Mouse (Mus musculus): ENCODE data around the gene Zhx3. TPM values are rescaled to one million over a fixed set of nuclear protein-coding genes. Genes with fewer than 3 reads are reported as not detected.

Zhx3 gene
- polyA plus RNA-seq, 2 experiments = 0.73 to 1.6 TPM

DNA sequence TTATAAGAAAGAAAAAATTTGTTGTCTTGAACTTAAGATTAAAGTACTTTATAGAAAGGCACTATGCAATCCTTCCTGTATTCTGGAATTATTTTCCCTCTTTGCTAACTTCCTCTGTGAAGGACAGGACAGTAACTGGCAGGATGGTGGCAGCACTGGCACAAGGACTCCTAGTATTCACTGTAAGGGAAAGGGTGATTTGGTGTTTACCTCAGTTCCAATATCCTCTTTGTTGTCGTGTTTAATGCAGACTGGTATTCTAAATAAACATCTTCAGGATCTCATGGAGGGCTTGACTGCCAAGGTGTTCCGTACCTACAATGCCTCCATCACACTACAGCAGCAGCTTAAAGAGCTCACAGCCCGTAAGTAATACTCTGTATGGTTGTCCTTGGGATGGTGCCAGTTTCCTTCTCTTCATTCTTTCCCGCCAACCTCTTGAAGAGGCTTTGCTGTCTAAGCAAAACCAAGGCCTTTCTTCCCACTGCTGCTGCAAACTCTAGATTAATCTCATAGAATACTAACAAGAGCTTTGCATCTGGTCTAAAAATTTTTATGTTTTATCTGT, 157.3 kb downstream of the Zhx3 start:
- no peak for ATAC-seq (ENCODE audit: insufficient read depth)
- no peaks in the 10 kb centered on the region for H3K27me3 ChIP-seq (ENCODE audit: control insufficient read depth, insufficient read depth, low read length)
- no peaks in the 10 kb centered on the region for H3K9me3 ChIP-seq (ENCODE audit: control insufficient read depth, low read length)
- TF ChIP-seq CTCF (IDR thresholded peaks at IDR 0.05; ENCODE audit: low read depth) (no peak), EP300 (IDR thresholded peaks at IDR 0.05; ENCODE audit: low read depth) (no peak)
- H3K4me2 ChIP-seq (ENCODE audit: low read depth) = no peak overlapping the region
- H3K4me3 ChIP-seq (ENCODE audit: insufficient read depth in 1 of 2, low read depth in 2 of 2, low read length in 2 of 2) = no peak overlapping the region
- WGBS (ENCODE audit: insufficient replicate concordance) = 87% methylated on average over 4 of the region's 4 CpGs
- peaks cover 92% of the 10 kb centered on the region for H3K36me3 ChIP-seq (replicated peaks; ENCODE audit: control insufficient read depth, insufficient read depth, low read depth)
- no peak overlapping the region for H3K9ac ChIP-seq (replicated peaks)
- no peak for DNase-seq (ENCODE audit: low read depth in 3 of 3, low spot score in 3 of 3)
- H3K4me1 ChIP-seq (replicated peaks; ENCODE audit: control insufficient read depth in 2 of 2, insufficient read depth in 2 of 2, low read length in 1 of 2) = no peaks in the 10 kb centered on the region
- H3K27ac ChIP-seq = no peak overlapping the region

- WGBS (ENCODE audit: insufficient replicate concordance) = 64% methylated on average over 3 of the region's 3 CpGs
- no peak overlapping the region for H3K27ac ChIP-seq
- no peak overlapping the region for H3K9ac ChIP-seq (replicated peaks)
- no peak overlapping the region for H3K4me3 ChIP-seq (ENCODE audit: insufficient read depth in 1 of 2, low read depth in 2 of 2, low read length in 2 of 2)
- ATAC-seq (ENCODE audit: insufficient read depth) = no peak
- no peaks in the 10 kb centered on the region for H3K4me1 ChIP-seq (replicated peaks; ENCODE audit: control insufficient read depth in 2 of 2, insufficient read depth in 2 of 2, low read length in 1 of 2)
- no peaks in the 10 kb centered on the region for H3K9me3 ChIP-seq (ENCODE audit: control insufficient read depth, low read length)
- no peak overlapping the region for H3K4me2 ChIP-seq (ENCODE audit: low read depth)
- no peaks in the 10 kb centered on the region for H3K27me3 ChIP-seq (ENCODE audit: control insufficient read depth, insufficient read depth, low read length)
- TF ChIP-seq CTCF (IDR thresholded peaks at IDR 0.05; ENCODE audit: low read depth) = no peak
- no peak for TF ChIP-seq EP300 (IDR thresholded peaks at IDR 0.05; ENCODE audit: low read depth)
- H3K36me3 ChIP-seq (replicated peaks; ENCODE audit: control insufficient read depth, insufficient read depth, low read depth) = peaks cover 88% of the 10 kb centered on the region
- DNase-seq (ENCODE audit: low read depth in 3 of 3, low spot score in 3 of 3) = no peak
These were observed 165.1 kb downstream of the Zhx3 start for GRCm38 (mm10) chr2:160707673-160708072.

DNA sequence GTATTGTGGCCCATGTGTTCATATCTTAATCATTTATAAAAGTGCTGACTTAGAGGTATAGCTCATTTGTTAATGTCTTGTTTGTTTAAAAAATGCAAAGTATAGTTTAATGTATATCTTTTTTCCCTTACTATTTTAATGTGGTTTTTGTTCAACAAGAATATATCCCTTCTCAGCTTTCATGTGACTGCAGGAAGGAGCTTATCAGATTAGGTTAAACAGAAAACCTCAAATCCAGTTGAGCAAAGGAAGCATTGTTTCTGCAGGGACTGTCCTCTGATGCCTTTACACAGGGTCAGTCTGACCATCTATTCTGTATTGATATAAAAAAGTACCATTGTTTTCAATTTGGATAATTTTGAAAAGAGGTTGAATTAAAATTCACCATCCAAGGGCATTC, 170.0 kb downstream of the Zhx3 start:
- H3K4me3 ChIP-seq (ENCODE audit: insufficient read depth in 1 of 2, low read depth in 2 of 2, low read length in 2 of 2) = no peak overlapping the region
- DNase-seq (ENCODE audit: low read depth in 3 of 3, low spot score in 3 of 3) (no peak), ATAC-seq (ENCODE audit: insufficient read depth) (no peak)
- no peaks in the 10 kb centered on the region for H3K27me3 ChIP-seq (ENCODE audit: control insufficient read depth, insufficient read depth, low read length)
- no peaks in the 10 kb centered on the region for H3K9me3 ChIP-seq (ENCODE audit: control insufficient read depth, low read length)
- TF ChIP-seq EP300 (IDR thresholded peaks at IDR 0.05; ENCODE audit: low read depth) (no peak), CTCF (IDR thresholded peaks at IDR 0.05; ENCODE audit: low read depth) (no peak)
- no peak overlapping the region for H3K9ac ChIP-seq (replicated peaks)
- no peaks in the 10 kb centered on the region for H3K4me1 ChIP-seq (replicated peaks; ENCODE audit: control insufficient read depth in 2 of 2, insufficient read depth in 2 of 2, low read length in 1 of 2)
- no peak overlapping the region for H3K4me2 ChIP-seq (ENCODE audit: low read depth)
- H3K27ac ChIP-seq = no peak overlapping the region
- peaks cover 85% of the 10 kb centered on the region for H3K36me3 ChIP-seq (replicated peaks; ENCODE audit: control insufficient read depth, insufficient read depth, low read depth)

DNA sequence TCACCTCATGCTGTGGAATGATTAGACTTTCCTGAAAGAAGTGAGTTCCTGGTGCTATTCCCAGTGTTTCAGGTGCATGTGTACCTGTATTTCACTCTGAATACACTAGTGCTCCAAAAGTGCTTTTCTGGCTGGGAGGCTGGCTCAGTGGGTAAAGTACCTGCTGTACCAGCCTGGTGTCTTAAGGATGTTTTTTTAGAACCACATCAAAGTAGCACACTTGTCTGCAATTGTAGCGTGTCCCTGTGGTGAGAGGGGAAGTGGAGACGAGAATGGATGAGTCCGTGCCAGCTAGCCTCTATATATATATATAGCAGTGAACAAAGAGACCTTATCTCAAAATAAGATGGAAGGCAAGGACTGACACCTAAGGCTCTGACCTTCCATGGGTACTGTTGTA, 171.2 kb downstream of the Zhx3 start:
- no peaks in the 10 kb centered on the region for H3K27me3 ChIP-seq (ENCODE audit: control insufficient read depth, insufficient read depth, low read length)
- TF ChIP-seq EP300 (IDR thresholded peaks at IDR 0.05; ENCODE audit: low read depth) (no peak), CTCF (IDR thresholded peaks at IDR 0.05; ENCODE audit: low read depth) (no peak)
- peaks cover 82% of the 10 kb centered on the region for H3K36me3 ChIP-seq (replicated peaks; ENCODE audit: control insufficient read depth, insufficient read depth, low read depth)

GRCm38 (mm10) chr2:160700271-160700670, 172.5 kb downstream of the Zhx3 start:
- Histone ChIP-seq H3K4me3 (ENCODE audit: insufficient read depth in 1 of 2, low read depth in 2 of 2, low read length in 2 of 2) (no peak overlapping the region), H3K9ac (replicated peaks) (no peak overlapping the region), H3K4me2 (ENCODE audit: low read depth) (no peak overlapping the region), H3K4me1 (replicated peaks; ENCODE audit: control insufficient read depth in 2 of 2, insufficient read depth in 2 of 2, low read length in 1 of 2) (no peaks in the 10 kb centered on the region), H3K27ac (no peak overlapping the region), H3K9me3 (ENCODE audit: control insufficient read depth, low read length) (no peaks in the 10 kb centered on the region), H3K27me3 (ENCODE audit: control insufficient read depth, insufficient read depth, low read length) (no peaks in the 10 kb centered on the region), H3K36me3 (replicated peaks; ENCODE audit: control insufficient read depth, insufficient read depth, low read depth) (peaks cover 79% of the 10 kb centered on the region)
- ATAC-seq (ENCODE audit: insufficient read depth) (no peak), DNase-seq (ENCODE audit: low read depth in 3 of 3, low spot score in 3 of 3) (peak in 1 of 3 experiments; percentile 11)
- 38% methylated on average over 5 of the region's 5 CpGs for WGBS (ENCODE audit: insufficient replicate concordance)
- TF ChIP-seq EP300 (IDR thresholded peaks at IDR 0.05; ENCODE audit: low read depth) (no peak), CTCF (IDR thresholded peaks at IDR 0.05; ENCODE audit: low read depth) (no peak)

More for the DNA sequence above, 171.2 kb downstream of the Zhx3 start:
- H3K9ac ChIP-seq (replicated peaks) = no peak overlapping the region
- no peak overlapping the region for H3K27ac ChIP-seq
- no peak overlapping the region for H3K4me2 ChIP-seq (ENCODE audit: low read depth)
- DNase-seq (ENCODE audit: low read depth in 3 of 3, low spot score in 3 of 3) = no peak
- H3K9me3 ChIP-seq (ENCODE audit: control insufficient read depth, low read length) = no peaks in the 10 kb centered on the region
- H3K4me1 ChIP-seq (replicated peaks; ENCODE audit: control insufficient read depth in 2 of 2, insufficient read depth in 2 of 2, low read length in 1 of 2) = no peaks in the 10 kb centered on the region
- no peak for ATAC-seq (ENCODE audit: insufficient read depth)
- no peak overlapping the region for H3K4me3 ChIP-seq (ENCODE audit: insufficient read depth in 1 of 2, low read depth in 2 of 2, low read length in 2 of 2)
- WGBS (ENCODE audit: insufficient replicate concordance) = 59% methylated on average over 3 of the region's 3 CpGs

Other genes with a start within 250 kb of the Zhx3 start
- 17.9 and 33.6 TPM in 2 replicates for gene Top1, start 227.1 kb downstream of the Zhx3 start, polyA plus RNA-seq (2012; rRNA removed)
- gene Top1, start 227.1 kb downstream of the Zhx3 start, polyA plus RNA-seq (2014; fragmentation: Nextera tagmentation; extraction: Ambion mirVana) = 51.2 and 58.0 TPM in 2 replicates
- 4.2 and 5.4 TPM in 2 replicates for gene Plcg1, start 141.7 kb downstream of the Zhx3 start, polyA plus RNA-seq (2012; rRNA removed)
- gene Plcg1, start 141.7 kb downstream of the Zhx3 start, polyA plus RNA-seq (2014; fragmentation: Nextera tagmentation; extraction: Ambion mirVana) = 3.3 and 3.9 TPM in 2 replicates
- gene Lpin3, start 7.7 kb upstream of the Zhx3 start, polyA plus RNA-seq (2012; rRNA removed) = 0.49 and 0.52 TPM in 2 replicates
- gene Lpin3, start 7.7 kb upstream of the Zhx3 start, polyA plus RNA-seq (2014; fragmentation: Nextera tagmentation; extraction: Ambion mirVana) = 0.29 and 0.67 TPM in 2 replicates
- 0.14 and 0.20 TPM in 2 replicates for gene Emilin3, start 39.3 kb upstream of the Zhx3 start, polyA plus RNA-seq (2012; rRNA removed)
- 0.08 TPM in 1 of 2 replicates, not detected in the other for gene Emilin3, start 39.3 kb upstream of the Zhx3 start, polyA plus RNA-seq (2014; fragmentation: Nextera tagmentation; extraction: Ambion mirVana)
- 3.0 and 3.6 TPM in 2 replicates for gene Chd6, start 236.1 kb upstream of the Zhx3 start, polyA plus RNA-seq (2012; rRNA removed)
- gene Chd6, start 236.1 kb upstream of the Zhx3 start, polyA plus RNA-seq (2014; fragmentation: Nextera tagmentation; extraction: Ambion mirVana) = 3.0 and 3.1 TPM in 2 replicates